Mouse (Mus musculus) embryonic fibroblast, embryonic 13.5 days (primary cell): ENCODE measurements around the gene Ky.

Experiments
- CTCF ChIP-seq: IDR thresholded peaks from 2 replicates; pipeline ENCODE4 v1.5.1; 2011; ENCODE audit warnings: mild to moderate bottlenecking, control low read depth, low read length, moderate library complexity, borderline replicate concordance; ENCODE audit not compliant: insufficient read depth
- POLR2A ChIP-seq: IDR thresholded peaks from 2 replicates; pipeline ENCODE4 v1.6.1; 2011; ENCODE audit warnings: low read depth, mild to moderate bottlenecking, control low read depth, low read length, moderate library complexity

DNA sequence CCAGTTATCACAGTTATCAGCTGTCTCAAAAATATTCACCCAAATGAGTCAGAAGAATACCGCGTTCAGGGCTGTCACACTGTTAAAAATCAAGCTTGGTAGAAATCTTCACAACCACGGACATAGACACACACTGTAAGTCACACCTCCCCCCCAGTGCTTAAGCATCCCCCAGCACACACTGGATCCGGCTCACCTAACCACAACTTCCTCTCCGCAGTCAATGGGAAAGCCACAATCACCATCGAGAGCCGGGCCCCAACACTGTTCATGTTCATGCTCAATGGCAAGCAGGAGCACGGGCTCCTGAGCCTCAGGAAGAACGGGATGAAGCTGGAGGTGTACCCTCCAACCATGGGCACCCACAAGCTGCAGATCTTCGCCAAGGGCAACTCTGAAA lies 36.1 kb downstream of the Ky start:
- no peak for TF ChIP-seq CTCF
- no peak for TF ChIP-seq POLR2A
